Mouse (Mus musculus): ENCODE data around the gene Mxra7. TPM values are rescaled to one million over a fixed set of nuclear protein-coding genes. Genes with fewer than 3 reads are reported as not detected.
"Not testable (repeated sequence)": the region's sequence is repeated elsewhere in the genome, so short reads cannot be mapped to it uniquely, and the experiment has no call there.

The Mxra7 gene
- polyA plus RNA-seq, 1 experiment from 2014 or later: 18.1 TPM

DNA sequence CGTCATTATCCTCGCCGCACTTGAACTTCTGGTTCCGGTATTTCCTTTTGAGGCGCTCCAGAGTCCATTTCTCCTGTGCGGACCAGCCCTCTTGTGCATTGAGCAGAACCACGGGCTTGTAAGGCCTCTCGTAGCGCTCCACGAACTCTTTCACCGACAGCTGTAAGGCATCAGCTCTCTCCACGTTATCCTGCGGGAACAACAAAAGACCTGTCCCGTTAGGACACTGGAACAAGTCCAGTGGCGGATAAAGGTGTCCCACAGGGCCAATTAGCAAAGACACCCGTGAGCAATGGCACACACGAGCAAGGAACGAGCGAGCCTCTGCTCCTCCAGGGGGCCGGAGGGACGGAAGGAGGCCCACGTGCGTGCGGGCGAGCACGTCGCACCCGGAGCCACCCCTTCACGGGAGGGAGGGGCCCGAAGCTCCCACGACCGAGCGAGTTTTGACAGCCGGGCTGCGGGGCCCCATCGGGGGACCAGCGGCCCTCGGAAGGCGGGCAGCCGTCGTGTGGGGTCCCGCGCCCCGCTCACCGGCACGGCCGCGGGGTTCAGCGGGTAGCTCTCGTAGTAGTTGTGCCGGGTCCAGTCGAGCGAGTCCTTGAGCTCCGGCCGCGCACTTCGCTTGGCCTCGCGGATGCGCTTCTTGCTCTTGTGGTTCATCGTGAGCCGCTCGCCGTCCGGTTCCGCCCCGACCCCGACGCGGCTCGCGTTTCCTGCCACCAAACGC lies 14.8 kb upstream of the Mxra7 start:
- Histone ChIP-seq H3K36me3 (replicated peaks) (peaks cover 62% of the 10 kb centered on the region), H3K4me1 (peaks cover 61% of the 10 kb centered on the region)

DNA sequence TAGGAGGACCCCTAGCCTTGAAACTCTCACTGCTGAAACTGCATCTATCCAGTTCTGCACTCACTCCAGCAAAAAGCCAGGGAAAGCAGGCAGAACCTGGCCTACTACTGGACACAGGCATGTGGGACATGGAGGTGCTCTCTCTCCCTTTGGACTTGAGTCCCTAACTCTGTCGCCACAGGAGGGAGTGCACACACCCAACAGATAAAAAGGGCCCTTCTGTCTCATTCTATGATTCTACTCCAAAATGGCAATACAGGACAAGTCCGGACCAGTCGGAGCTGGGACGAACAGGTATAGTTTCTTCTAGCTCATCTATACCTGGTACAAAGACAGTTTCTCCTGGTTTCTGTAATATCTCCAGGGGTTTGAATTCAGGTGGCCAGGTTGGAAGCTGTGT lies 12.9 kb upstream of the Mxra7 start:
- no peaks in the 10 kb centered on the region for H3K9me3 ChIP-seq
- DNase-seq (ENCODE audit: low spot score): no peak
- H3K27me3 ChIP-seq (replicated peaks; ENCODE audit: low read depth, poor library complexity, severe bottlenecking): no peaks in the 10 kb centered on the region
- H3K4me1 ChIP-seq: peaks cover 57% of the 10 kb centered on the region
- 88% methylated on average over 4 of the region's 4 CpGs for whole genome bisulfite sequencing
- peaks cover 63% of the 10 kb centered on the region for H3K36me3 ChIP-seq (replicated peaks)
- 0 out of 2 replicates have a peak overlapping the region, but pooled peaks have one; percentile 10 for H3K27ac ChIP-seq (replicated peaks)
- H3K4me3 ChIP-seq: peak overlapping the region; percentile 92

More for the DNA sequence above, 14.8 kb upstream of the Mxra7 start:
- Histone ChIP-seq H3K4me3 (peak overlapping the region; percentile 92), H3K9me3 (no peaks in the 10 kb centered on the region), H3K27me3 (replicated peaks; ENCODE audit: low read depth, poor library complexity, severe bottlenecking) (no peaks in the 10 kb centered on the region), H3K27ac (replicated peaks) (peak overlapping the region; percentile 96)
- under 1% methylated on average over 73 of the region's 73 CpGs for WGBS
- DNase-seq (ENCODE audit: low spot score): peak; percentile 77

DNA sequence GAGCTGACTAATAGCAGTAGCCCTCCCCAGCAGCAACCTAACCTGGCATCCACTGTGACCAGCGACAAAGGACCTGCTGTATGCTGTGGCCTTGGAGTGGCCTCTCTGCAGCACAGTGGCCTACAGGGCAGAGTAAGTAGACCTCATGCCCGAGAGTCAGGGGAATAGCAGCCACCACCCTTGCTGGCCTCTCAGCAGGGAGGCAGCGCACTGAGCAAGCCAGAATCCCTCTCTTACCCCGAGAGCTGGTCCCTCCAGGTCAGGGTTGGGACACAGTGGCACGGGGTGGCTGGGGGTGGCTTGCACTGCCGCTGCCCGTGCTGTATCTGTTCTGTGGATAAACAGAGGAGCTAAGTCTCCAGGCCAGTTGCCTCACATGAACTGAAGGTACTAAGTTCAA lies 11.8 kb upstream of the Mxra7 start:
- Histone ChIP-seq H3K4me3 (peak overlapping the region; percentile 35), H3K36me3 (replicated peaks) (peaks cover 72% of the 10 kb centered on the region), H3K9me3 (no peaks in the 10 kb centered on the region), H3K4me1 (peaks cover 57% of the 10 kb centered on the region), H3K27ac (replicated peaks) (no peak overlapping the region), H3K27me3 (replicated peaks; ENCODE audit: low read depth, poor library complexity, severe bottlenecking) (no peaks in the 10 kb centered on the region)
- WGBS: 77% methylated on average over 7 of the region's 7 CpGs
- DNase-seq (ENCODE audit: low spot score): no peak

DNA sequence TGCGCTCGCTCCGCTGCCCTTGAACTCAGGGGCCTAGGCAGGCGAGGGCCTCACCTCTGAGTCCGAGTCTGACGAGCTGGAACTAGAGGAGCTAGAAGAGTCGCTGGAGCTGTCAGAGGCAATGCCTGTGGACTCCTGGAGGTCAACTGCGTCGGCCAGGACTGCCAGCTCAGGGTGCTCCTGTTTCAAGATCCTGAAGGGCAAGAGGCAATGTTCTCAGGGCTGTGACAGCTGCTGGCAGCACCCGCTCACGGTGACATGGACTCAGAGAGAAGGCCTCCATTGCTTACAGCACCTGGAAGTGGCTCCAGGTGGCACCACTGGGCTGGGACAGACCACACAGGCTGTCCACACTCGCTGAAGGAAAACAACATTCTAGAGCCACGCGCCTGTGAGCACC lies 11.1 kb upstream of the Mxra7 start:
- no peaks in the 10 kb centered on the region for H3K9me3 ChIP-seq
- no peak for DNase-seq (ENCODE audit: low spot score)
- peaks cover 50% of the 10 kb centered on the region for H3K4me1 ChIP-seq
- H3K27me3 ChIP-seq (replicated peaks; ENCODE audit: low read depth, poor library complexity, severe bottlenecking): no peaks in the 10 kb centered on the region
- no peak overlapping the region for H3K27ac ChIP-seq (replicated peaks)
- H3K4me3 ChIP-seq: 0 out of 2 replicates have a peak overlapping the region, but pooled peaks have one; percentile 5
- WGBS: 89% methylated on average over 14 of the region's 14 CpGs
- peaks cover 79% of the 10 kb centered on the region for H3K36me3 ChIP-seq (replicated peaks)

DNA sequence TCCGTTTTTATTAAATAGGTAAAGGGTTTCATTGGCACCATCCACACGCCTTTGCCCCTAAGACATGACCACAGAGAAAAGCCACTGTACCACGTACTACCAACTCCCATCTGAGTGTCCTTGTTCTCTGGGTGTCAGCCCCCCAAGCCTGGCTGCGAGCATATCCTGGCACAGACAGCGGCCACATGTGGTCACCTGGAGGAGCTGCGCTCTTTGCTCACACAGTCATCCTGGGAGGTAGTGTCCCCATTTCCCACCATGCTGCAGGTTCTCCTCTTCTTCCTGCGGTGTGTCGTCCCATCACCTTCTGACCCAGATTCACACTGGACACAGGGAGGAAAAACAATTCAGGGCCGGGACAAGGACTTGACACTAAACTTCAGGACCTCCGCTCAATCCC lies 9.6 kb upstream of the Mxra7 start:
- DNase-seq (ENCODE audit: low spot score): no peak
- no peaks in the 10 kb centered on the region for H3K9me3 ChIP-seq
- H3K36me3 ChIP-seq (replicated peaks): peaks cover 93% of the 10 kb centered on the region
- H3K27me3 ChIP-seq (replicated peaks; ENCODE audit: low read depth, poor library complexity, severe bottlenecking): no peaks in the 10 kb centered on the region
- peaks cover 50% of the 10 kb centered on the region for H3K4me1 ChIP-seq
- no peak overlapping the region for H3K4me3 ChIP-seq
- WGBS: 94% methylated on average over 10 of the region's 10 CpGs
- no peak overlapping the region for H3K27ac ChIP-seq (replicated peaks)

DNA sequence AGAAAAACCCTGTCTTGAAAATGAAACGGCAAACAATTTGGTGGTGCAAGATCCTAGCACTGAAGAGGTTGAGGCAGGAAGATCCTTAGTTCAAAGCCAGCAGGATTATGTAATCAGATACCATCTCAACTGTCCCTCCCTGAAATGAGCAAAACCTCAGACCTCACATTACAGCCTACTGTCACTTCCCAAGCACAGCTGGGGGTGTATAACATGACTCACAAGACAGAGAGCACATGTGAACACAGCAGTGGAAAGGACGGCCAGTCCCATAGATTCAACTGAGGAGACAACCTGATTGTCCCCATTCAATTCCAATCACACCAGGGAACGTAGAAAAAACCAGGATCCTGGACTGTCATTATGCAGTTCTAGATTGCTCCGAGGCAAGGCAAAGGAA lies 8.4 kb upstream of the Mxra7 start:
- H3K27me3 ChIP-seq (replicated peaks; ENCODE audit: low read depth, poor library complexity, severe bottlenecking): no peaks in the 10 kb centered on the region

DNA sequence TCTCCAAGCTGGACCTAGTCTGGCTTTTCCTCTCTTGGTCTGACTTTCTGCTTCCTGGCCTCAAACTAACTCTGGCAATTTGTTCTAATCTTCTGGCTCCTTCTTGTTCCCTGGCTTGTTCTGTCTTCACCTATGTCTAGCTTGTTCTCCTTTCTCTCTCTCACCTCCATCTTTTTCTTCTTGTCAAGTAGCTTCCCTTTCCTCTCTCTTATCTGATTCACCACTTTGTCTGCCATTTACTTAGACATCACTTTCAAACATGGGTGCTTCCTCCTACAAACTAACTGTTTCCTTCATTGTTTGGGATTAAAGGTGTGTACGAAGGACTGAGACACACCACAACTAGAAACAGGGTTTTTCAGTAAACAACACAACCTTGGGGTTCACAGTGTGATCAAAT lies 7.1 kb upstream of the Mxra7 start:
- Histone ChIP-seq H3K9me3 (no peaks in the 10 kb centered on the region), H3K27me3 (replicated peaks; ENCODE audit: low read depth, poor library complexity, severe bottlenecking) (no peaks in the 10 kb centered on the region), H3K27ac (replicated peaks) (no peak overlapping the region), H3K4me1 (peaks cover 30% of the 10 kb centered on the region), H3K36me3 (replicated peaks) (peaks cover 84% of the 10 kb centered on the region), H3K4me3 (no peak overlapping the region)
- 95% methylated on average over 1 of the region's 1 CpGs for WGBS
- no peak for DNase-seq (ENCODE audit: low spot score)

More for the DNA sequence above, 8.4 kb upstream of the Mxra7 start:
- Histone ChIP-seq H3K36me3 (replicated peaks) (peaks cover 91% of the 10 kb centered on the region), H3K4me1 (peaks cover 43% of the 10 kb centered on the region), H3K4me3 (no peak overlapping the region), H3K9me3 (no peaks in the 10 kb centered on the region), H3K27ac (replicated peaks) (no peak overlapping the region)
- 88% methylated on average over 4 of the region's 4 CpGs for WGBS
- no peak for DNase-seq (ENCODE audit: low spot score)

DNA sequence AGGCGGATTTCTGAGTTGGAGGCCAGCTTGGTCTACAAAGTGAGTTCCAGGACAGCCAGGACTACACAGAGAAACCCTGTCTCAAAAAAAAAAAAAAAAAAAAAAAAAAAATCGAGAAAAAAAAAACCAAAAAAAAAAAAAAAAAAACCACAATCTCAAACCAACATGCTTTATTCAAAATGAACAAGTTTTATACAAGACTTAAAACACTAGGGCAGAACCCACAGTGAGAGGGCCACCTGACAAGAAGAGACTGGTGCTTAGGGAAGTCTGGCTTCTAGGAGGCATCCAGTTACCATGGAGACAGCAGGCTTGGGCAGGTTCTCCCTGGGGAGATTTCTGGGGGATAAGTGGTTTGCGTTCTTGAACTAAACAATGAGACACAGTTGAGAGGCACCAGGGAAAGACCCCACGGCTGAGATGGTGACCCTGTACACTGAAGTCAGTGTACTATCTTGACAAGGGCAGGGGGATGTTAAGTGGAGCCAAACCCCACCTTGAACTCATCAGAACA lies 4.4 kb upstream of the Mxra7 start:
- Histone ChIP-seq H3K4me1 (peaks cover 44% of the 10 kb centered on the region), H3K4me3 (no peak overlapping the region), H3K27ac (replicated peaks) (peak overlapping the region; percentile 66; the same call in 1 of the 2 replicates), H3K27me3 (replicated peaks; ENCODE audit: low read depth, poor library complexity, severe bottlenecking) (no peaks in the 10 kb centered on the region), H3K36me3 (replicated peaks) (peaks cover 57% of the 10 kb centered on the region), H3K9me3 (no peaks in the 10 kb centered on the region)
- 24% methylated on average over 4 of the region's 4 CpGs for WGBS
- peak; percentile 65 for DNase-seq (ENCODE audit: low spot score)

DNA sequence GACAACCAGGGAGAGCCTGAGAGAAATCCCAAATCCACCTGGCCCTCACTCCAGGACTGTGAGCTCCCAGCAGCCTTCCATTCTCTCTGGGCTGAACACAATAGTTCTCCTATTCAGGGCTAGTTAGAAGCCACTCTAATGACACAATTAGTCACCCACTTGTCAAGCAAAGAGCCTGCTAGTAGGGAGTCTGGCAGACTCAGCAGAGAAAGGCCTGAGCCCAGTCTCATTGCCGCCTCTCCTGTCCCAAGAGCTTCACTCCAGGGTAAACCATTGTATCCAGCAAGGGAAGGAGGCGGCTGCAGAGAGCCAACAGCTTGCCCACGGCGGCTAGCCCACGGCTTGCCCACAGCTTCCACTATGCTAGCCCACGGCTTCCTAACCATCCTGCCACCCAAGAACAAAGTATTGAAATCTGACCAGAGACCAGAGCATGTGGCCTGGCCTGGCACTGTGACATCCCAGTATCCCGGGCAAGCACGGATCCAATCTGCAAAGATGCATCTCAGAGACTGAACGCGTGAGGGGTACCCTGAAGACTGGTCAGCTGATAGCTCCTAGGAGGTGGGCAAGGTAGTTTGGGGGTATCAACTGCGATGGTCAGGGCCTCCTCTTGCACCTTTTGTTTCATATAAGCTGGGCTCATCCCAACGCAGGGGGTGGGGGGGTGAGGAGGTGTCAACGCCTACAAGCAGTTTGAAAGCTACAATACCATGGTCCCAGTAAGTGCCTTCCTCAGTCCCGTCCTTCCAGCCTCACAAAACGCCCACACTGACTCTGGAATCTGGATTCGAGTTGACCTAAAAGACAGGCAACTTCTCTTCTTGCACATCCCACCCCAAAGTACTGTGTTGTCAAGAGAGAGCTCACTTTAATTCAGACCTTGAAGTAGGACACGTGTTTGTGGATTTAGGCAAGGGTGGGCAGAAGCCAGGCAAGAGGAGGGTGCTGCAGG lies 1.0 kb downstream of the Mxra7 start:
- WGBS: 18% methylated on average over 17 of the region's 17 CpGs
- Histone ChIP-seq H3K27ac (replicated peaks) (peak overlapping the region; percentile 90), H3K27me3 (replicated peaks; ENCODE audit: low read depth, poor library complexity, severe bottlenecking) (no peaks in the 10 kb centered on the region; the same call in 1 of the 2 replicates), H3K36me3 (replicated peaks) (peaks cover 12% of the 10 kb centered on the region), H3K4me1 (peaks cover 58% of the 10 kb centered on the region), H3K4me3 (peak overlapping the region; percentile 86), H3K9me3 (no peaks in the 10 kb centered on the region)
- no peak for DNase-seq (ENCODE audit: low spot score)

DNA sequence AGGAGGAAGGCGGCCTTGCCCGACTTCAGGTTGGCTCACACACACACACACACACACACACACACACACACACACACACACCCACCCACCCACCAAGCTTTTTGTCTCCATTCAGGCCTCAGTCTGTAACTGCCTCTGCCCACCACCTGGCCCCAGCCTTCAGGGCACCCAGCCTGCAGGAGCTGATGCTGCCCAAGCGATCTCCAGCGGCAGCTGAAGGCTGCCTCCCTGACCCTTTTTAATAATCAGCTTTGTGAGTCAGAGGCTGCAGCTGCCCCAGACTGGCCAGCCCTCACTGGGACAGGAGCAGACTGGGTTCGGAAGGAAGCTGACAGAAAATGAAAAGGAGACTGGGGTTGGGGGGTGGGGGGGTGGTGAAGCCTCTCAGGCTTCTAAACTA lies 2.6 kb downstream of the Mxra7 start:
- Histone ChIP-seq H3K9me3 (no peaks in the 10 kb centered on the region), H3K36me3 (replicated peaks) (peaks cover 3% of the 10 kb centered on the region; the same call in 1 of the 2 replicates), H3K4me3 (peak overlapping the region; percentile 16; the same call in 1 of the 2 replicates), H3K4me1 (peaks cover 74% of the 10 kb centered on the region), H3K27ac (replicated peaks) (peak overlapping the region; percentile 31), H3K27me3 (replicated peaks; ENCODE audit: low read depth, poor library complexity, severe bottlenecking) (no peaks in the 10 kb centered on the region; the same call in 1 of the 2 replicates)
- no peak for DNase-seq (ENCODE audit: low spot score)
- WGBS: 57% methylated on average over 5 of the region's 5 CpGs

DNA sequence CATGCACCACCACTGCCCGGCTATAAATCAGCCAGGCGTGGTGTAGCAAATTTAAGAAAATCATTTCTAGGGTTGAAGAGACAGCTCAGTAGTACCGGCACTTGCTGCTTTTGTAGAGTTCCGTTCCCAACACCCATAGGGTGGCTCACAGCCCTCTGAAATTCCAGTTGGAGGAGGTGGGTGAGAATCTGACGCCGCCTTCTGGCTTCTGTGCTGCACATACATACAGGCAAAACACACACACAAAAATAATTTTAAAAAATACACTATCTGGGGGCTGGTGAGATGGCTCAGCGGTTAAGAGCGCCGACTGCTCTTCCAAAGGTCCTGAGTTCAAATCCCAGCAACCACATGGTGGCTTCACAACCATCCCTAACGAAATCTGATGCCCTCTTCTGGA lies 4.0 kb downstream of the Mxra7 start:
- not testable (repeated sequence) for H3K27ac ChIP-seq (replicated peaks); H3K9me3 ChIP-seq; H3K27me3 ChIP-seq (replicated peaks; ENCODE audit: low read depth, poor library complexity, severe bottlenecking); H3K36me3 ChIP-seq (replicated peaks); H3K4me3 ChIP-seq; DNase-seq (ENCODE audit: low spot score)
- peaks cover 79% of the 10 kb centered on the region for H3K4me1 ChIP-seq
- WGBS: 96% methylated on average over 10 of the region's 10 CpGs

DNA sequence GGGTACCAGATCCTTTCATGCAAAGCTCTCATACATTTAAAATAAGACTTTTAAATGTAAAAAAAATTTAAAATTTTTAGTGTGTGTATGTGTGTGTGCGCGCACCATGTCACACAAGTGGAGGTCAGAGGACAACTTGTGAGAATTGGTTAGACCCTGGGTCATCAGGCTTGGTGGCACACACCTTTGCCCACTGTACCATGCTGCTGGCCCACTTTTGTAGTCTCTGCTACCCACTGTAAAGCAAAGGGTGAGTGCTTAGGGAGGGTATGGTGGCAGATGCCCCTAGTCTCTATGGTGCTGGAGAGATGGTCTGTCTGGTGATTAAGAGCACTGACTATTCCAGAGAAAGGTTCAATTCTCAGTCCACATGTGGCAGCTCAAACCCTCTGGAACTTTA lies 4.6 kb downstream of the Mxra7 start:
- H3K4me1 ChIP-seq: peaks cover 76% of the 10 kb centered on the region

More for the DNA sequence above, 4.6 kb downstream of the Mxra7 start:
- 97% methylated on average over 2 of the region's 2 CpGs for WGBS
- Histone ChIP-seq H3K27me3 (replicated peaks; ENCODE audit: low read depth, poor library complexity, severe bottlenecking) (no peaks in the 10 kb centered on the region; the same call in 1 of the 2 replicates), H3K27ac (replicated peaks) (no peak overlapping the region), H3K36me3 (replicated peaks) (peaks cover 3% of the 10 kb centered on the region; the same call in 1 of the 2 replicates), H3K4me3 (no peak overlapping the region), H3K9me3 (no peaks in the 10 kb centered on the region)
- DNase-seq (ENCODE audit: low spot score): no peak

Data from embryonic facial prominence, embryonic 10.5 days (tissue).